Mouse (Mus musculus) frontal cortex, postnatal 36 days (tissue): Measurements from ENCODE around the gene Gm10721.
"Not testable (repeated sequence)": the region's sequence is repeated elsewhere in the genome, so short reads cannot be mapped to it uniquely, and the experiment has no call there.

ENCODE experiments used
- DNase-seq, 2 experiments: peaks; one replicate each; pipeline ENCODE4 v3.0.0; 2022; ENCODE audit warnings: low spot score in 2 of 2

The Gm10721 gene

GRCm38 (mm10) chr9:3025653-3026052 is 12.7 kb downstream of the Gm10721 start:
- peak; percentile 32 to 40 for DNase-seq

- not testable (repeated sequence) for DNase-seq
Observed at GRCm38 (mm10) chr9:3026136-3026535, 13.2 kb downstream of the Gm10721 start.

GRCm38 (mm10) chr9:3026741-3027140 is 13.8 kb downstream of the Gm10721 start:
- DNase-seq: not testable (repeated sequence)

GRCm38 (mm10) chr9:3027200-3027599 is 14.3 kb downstream of the Gm10721 start:
- DNase-seq: not testable (repeated sequence)

- DNase-seq: peak in 1 of 2 experiments; percentile 22
Observed at GRCm38 (mm10) chr9:3029276-3030000, 16.5 kb downstream of the Gm10721 start.

GRCm38 (mm10) chr9:3030677-3031318 is 17.9 kb downstream of the Gm10721 start:
- not testable (repeated sequence) for DNase-seq

- not testable (repeated sequence) for DNase-seq
Observed at GRCm38 (mm10) chr9:3034299-3034698, 21.4 kb downstream of the Gm10721 start, which contains the start of gene Gm17535. Gm17535 (plus strand) TSS chr9:3034599.

- DNase-seq: not testable (repeated sequence)
Observed at GRCm38 (mm10) chr9:3036577-3036976, 23.6 kb downstream of the Gm10721 start, which contains the start of gene Gm10715. Gm10715 (plus strand) TSS chr9:3036877.

GRCm38 (mm10) chr9:3038161-3038560 is 25.2 kb downstream of the Gm10721 start:
- DNase-seq: not testable (repeated sequence)
